Mouse (Mus musculus) ES-E14 (cell line): ENCODE data around the gene Plekhg5.

Experiments used
- CHD2 ChIP-seq: IDR thresholded peaks from 2 replicates; pipeline ENCODE4 v1.6.1; 2014; ENCODE audit warnings: mild to moderate bottlenecking, low read depth, low read length, inconsistent platforms
- HCFC1 ChIP-seq: IDR thresholded peaks from 2 replicates; pipeline ENCODE4 v1.6.1; 2012; ENCODE audit warnings: low read length, inconsistent platforms, borderline replicate concordance; ENCODE audit not compliant: insufficient read depth
- MAFK ChIP-seq: IDR thresholded peaks from 2 replicates; pipeline ENCODE4 v1.6.1; 2014; ENCODE audit warnings: mild to moderate bottlenecking, low read depth, low read length, inconsistent platforms; ENCODE audit not compliant: insufficient read depth
- ZC3H11A ChIP-seq: IDR thresholded peaks from 2 replicates; pipeline ENCODE4 v1.6.1; 2012; ENCODE audit warnings: low read depth, mild to moderate bottlenecking, inconsistent platforms, low read length, borderline replicate concordance
- ZNF384 ChIP-seq: IDR thresholded peaks from 2 replicates; pipeline ENCODE4 v1.6.1; 2012; ENCODE audit warnings: low read depth, low read length, inconsistent platforms

GRCm38 (mm10) chr4:152162748-152163147 is 90.5 kb downstream of the Plekhg5 start:
- no peak for TF ChIP-seq MAFK
- no peak for TF ChIP-seq CHD2
- no peak for TF ChIP-seq ZNF384
- no peak for TF ChIP-seq HCFC1
- TF ChIP-seq ZC3H11A: no peak
